Mouse (Mus musculus) spleen, postnatal 4 days (tissue): Measurements from ENCODE around the gene Atp2b2.

Source experiments
- DNase-seq, 2 experiments: peaks; one replicate each; pipeline ENCODE4 v3.0.0; 2022; ENCODE audit warnings: low spot score in 2 of 2

Gene Atp2b2

GRCm38 (mm10) chr6:113857310-113857873 is 185.0 kb downstream of the Atp2b2 start:
- no peak for DNase-seq

GRCm38 (mm10) chr6:113856790-113857189 is 185.6 kb downstream of the Atp2b2 start:
- DNase-seq = no peak

GRCm38 (mm10) chr6:113856095-113856646 is 186.2 kb downstream of the Atp2b2 start:
- no peak for DNase-seq

GRCm38 (mm10) chr6:113855581-113855980 is 186.8 kb downstream of the Atp2b2 start:
- DNase-seq = no peak

- peak; percentile 37 to 66 for DNase-seq
Observed at GRCm38 (mm10) chr6:113852318-113852717, 190.1 kb downstream of the Atp2b2 start.

- DNase-seq = no peak
Observed at GRCm38 (mm10) chr6:113849819-113850218, 192.6 kb downstream of the Atp2b2 start.

- no peak for DNase-seq
Observed at GRCm38 (mm10) chr6:113848655-113849054, 193.8 kb downstream of the Atp2b2 start.

GRCm38 (mm10) chr6:113847092-113847491 is 195.3 kb downstream of the Atp2b2 start:
- DNase-seq = no peak

- DNase-seq = no peak
Observed at GRCm38 (mm10) chr6:113843248-113843647, 199.2 kb downstream of the Atp2b2 start.

GRCm38 (mm10) chr6:113838493-113838892 is 203.9 kb downstream of the Atp2b2 start:
- no peak for DNase-seq

GRCm38 (mm10) chr6:113837740-113838139 is 204.7 kb downstream of the Atp2b2 start:
- no peak for DNase-seq

- no peak for DNase-seq
Observed at GRCm38 (mm10) chr6:113836545-113836944, 205.9 kb downstream of the Atp2b2 start.

GRCm38 (mm10) chr6:113830463-113830862 is 211.9 kb downstream of the Atp2b2 start:
- DNase-seq = no peak

- no peak for DNase-seq
Observed at GRCm38 (mm10) chr6:113827309-113827708, 215.1 kb downstream of the Atp2b2 start.

- peak in 1 of 2 experiments; percentile 77 for DNase-seq
Observed at GRCm38 (mm10) chr6:113822417-113822816, 220.0 kb downstream of the Atp2b2 start.

- no peak for DNase-seq
Observed at GRCm38 (mm10) chr6:113816690-113817089, 225.7 kb downstream of the Atp2b2 start.

- DNase-seq = no peak
Observed at GRCm38 (mm10) chr6:113811462-113811861, 231.0 kb downstream of the Atp2b2 start.

- DNase-seq = no peak
Observed at GRCm38 (mm10) chr6:113810667-113811066, 231.7 kb downstream of the Atp2b2 start.

GRCm38 (mm10) chr6:113806241-113806640 is 236.2 kb downstream of the Atp2b2 start:
- DNase-seq = no peak

GRCm38 (mm10) chr6:113801233-113801632 is 241.2 kb downstream of the Atp2b2 start:
- DNase-seq = no peak

GRCm38 (mm10) chr6:113799915-113800314 is 242.5 kb downstream of the Atp2b2 start:
- no peak for DNase-seq

- no peak for DNase-seq
Observed at GRCm38 (mm10) chr6:113799349-113799748, 243.1 kb downstream of the Atp2b2 start.

- no peak for DNase-seq
Observed at GRCm38 (mm10) chr6:113798921-113799320, 243.5 kb downstream of the Atp2b2 start.

GRCm38 (mm10) chr6:113795241-113795702 is 247.1 kb downstream of the Atp2b2 start:
- no peak for DNase-seq
